Mouse (Mus musculus) forebrain, postnatal 0 days (tissue): ENCODE data around the gene Fyb. TPM values are rescaled to one million over a fixed set of nuclear protein-coding genes. Genes with fewer than 3 reads are reported as not detected.

Experiments
- ATAC-seq: fragments of 200-750 bp; cut with Nextera tagmentation; 2 replicates; pipeline ENCODE4 v1.8.0; 2017; ENCODE audit warnings: mild to moderate bottlenecking, moderate library complexity
- DNase-seq: peaks from one replicate; pipeline ENCODE4 v3.0.0-alpha.2; 2015
- H3K27ac ChIP-seq: fragments of 300-500 bp; sonication (generic); 2 replicates; pipeline ENCODE4 v1.5.1; 2014; ENCODE audit warnings: low read depth, mild to moderate bottlenecking, antibody characterized with exemption, low read length, moderate library complexity, mixed read lengths
- H3K27me3 ChIP-seq: fragments of 300-500 bp; sonication (generic); 2 replicates; pipeline ENCODE4 v1.6.1; 2014; ENCODE audit warnings: mild to moderate bottlenecking, low read length, mixed read lengths; ENCODE audit not compliant: insufficient read depth
- H3K36me3 ChIP-seq: fragments of 300-500 bp; sonication (generic); 2 replicates; pipeline ENCODE4 v1.6.1; 2014; ENCODE audit warnings: mild to moderate bottlenecking, moderate library complexity; ENCODE audit not compliant: insufficient read depth
- H3K4me1 ChIP-seq: fragments of 300-500 bp; sonication (generic); 2 replicates; pipeline ENCODE4 v1.6.1; 2014; ENCODE audit warnings: antibody characterized with exemption; ENCODE audit not compliant: insufficient read depth
- H3K4me2 ChIP-seq: fragments of 300-500 bp; sonication (generic); 2 replicates; pipeline ENCODE4 v1.6.1; 2014; ENCODE audit warnings: low read depth, mild to moderate bottlenecking, moderate library complexity
- H3K4me3 ChIP-seq: fragments of 300-500 bp; sonication (generic); 2 replicates; pipeline ENCODE4 v1.5.1; 2014; ENCODE audit warnings: low read depth, low read length, mixed read lengths
- H3K9ac ChIP-seq: fragments of 300-500 bp; sonication (generic); 2 replicates; pipeline ENCODE4 v1.6.1; 2014; ENCODE audit warnings: mild to moderate bottlenecking
- H3K9me3 ChIP-seq: fragments of 300-500 bp; sonication (generic); 2 replicates; pipeline ENCODE4 v1.6.1; 2016; ENCODE audit warnings: low read length
- CTCF ChIP-seq: sonication (generic); IDR thresholded peaks from 2 replicates; pipeline ENCODE4 v1.5.1; 2016; ENCODE audit warnings: antibody characterized with exemption, control low read depth, low read depth
- WGBS: fragments of 180-500 bp; shearing (Covaris S2); extraction: QIAGEN DNeasy Blood & Tissue Kit; methylation state at CpG from one replicate; pipeline ENCODE4 v1.1.7; 2014; 5-methylcytosine and 5-hydroxymethylcytosine counted together
- polyA plus RNA-seq: library from polyadenylated mRNA; unstranded; fragments of >200 nt; fragmentation: Nextera tagmentation; extraction: Ambion mirVana; gene quantifications from 2 replicates; pipeline ENCODE4 v1.2.1, GENCODE M21; 2015
- total RNA-seq: library from RNA; depleted of rRNA; stranded (reverse); fragments of >200 nt; gene quantifications from 2 replicates; pipeline ENCODE4 v1.2.3, GENCODE M21; 2014

Fyb gene
- total and polyA plus RNA-seq, 2 experiments from 2014 or later, result 0.95 to 2.2 TPM

- Histone ChIP-seq H3K4me3 (no peak overlapping the region), H3K9ac (no peak overlapping the region), H3K4me2 (no peak overlapping the region), H3K4me1 (no peaks in the 10 kb centered on the region), H3K36me3 (no peaks in the 10 kb centered on the region), H3K27me3 (no peaks in the 10 kb centered on the region), H3K9me3 (no peaks in the 10 kb centered on the region), H3K27ac (no peak overlapping the region)
- no peak for TF ChIP-seq CTCF
- no peak for DNase-seq
- no peak for ATAC-seq
- WGBS, result 86% methylated on average over 7 of the region's 7 CpGs
Measured at GRCm38 (mm10) chr15:6648757-6649403, 126.2 kb downstream of the Fyb start.

DNA sequence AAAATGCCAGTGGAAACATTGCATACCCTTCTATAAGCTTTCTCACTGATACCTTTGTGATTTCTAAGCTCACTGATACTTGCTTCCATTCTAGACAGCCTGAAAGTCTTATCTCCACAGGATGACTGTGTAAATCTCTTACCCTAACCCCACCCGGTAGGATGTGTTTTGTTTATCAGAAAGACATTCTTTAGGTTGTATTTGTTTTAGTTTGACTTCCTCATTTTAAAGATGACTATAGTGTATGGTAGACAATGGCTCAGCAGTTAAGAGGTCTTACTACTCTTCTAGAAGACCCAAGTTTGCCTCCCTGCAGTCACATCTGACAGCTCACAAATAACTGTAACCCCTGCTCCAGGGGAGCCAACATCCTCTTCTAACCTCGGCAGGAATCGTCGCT, 130.4 kb downstream of the Fyb start:
- 87% methylated on average over 4 of the region's 4 CpGs for WGBS
- ATAC-seq, result no peak

DNA sequence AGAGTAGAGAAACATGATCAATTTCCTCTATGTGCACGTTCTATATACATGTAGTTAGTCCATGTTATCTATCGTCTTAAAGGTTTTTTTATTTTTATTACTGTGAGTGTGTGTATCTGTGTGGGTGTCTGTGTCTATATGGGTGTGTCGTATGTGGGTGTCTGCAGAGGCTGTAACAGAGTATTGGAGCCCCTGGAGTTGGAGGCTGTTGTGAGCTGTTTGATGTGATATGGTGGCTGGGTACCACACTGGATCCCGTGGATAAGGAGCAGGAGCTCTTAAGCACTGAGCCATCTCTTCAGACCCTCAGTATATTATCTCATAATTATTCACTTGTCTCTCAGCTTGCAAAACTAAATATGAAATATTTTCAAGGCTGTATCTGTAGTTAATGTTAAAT, 135.4 kb downstream of the Fyb start:
- H3K9ac ChIP-seq, result no peak overlapping the region
- no peak overlapping the region for H3K27ac ChIP-seq
- no peak overlapping the region for H3K4me2 ChIP-seq
- H3K9me3 ChIP-seq, result no peaks in the 10 kb centered on the region
- H3K4me1 ChIP-seq, result no peaks in the 10 kb centered on the region
- DNase-seq, result no peak
- TF ChIP-seq CTCF, result no peak
- 94% methylated on average over 4 of the region's 4 CpGs for WGBS
- no peaks in the 10 kb centered on the region for H3K27me3 ChIP-seq
- no peak overlapping the region for H3K4me3 ChIP-seq
- H3K36me3 ChIP-seq, result no peaks in the 10 kb centered on the region
- ATAC-seq, result no peak

More for the DNA sequence above, 130.4 kb downstream of the Fyb start:
- H3K4me2 ChIP-seq, result no peak overlapping the region
- H3K27me3 ChIP-seq, result no peaks in the 10 kb centered on the region
- H3K9me3 ChIP-seq, result no peaks in the 10 kb centered on the region
- no peak overlapping the region for H3K4me3 ChIP-seq
- H3K27ac ChIP-seq, result no peak overlapping the region
- no peak for DNase-seq
- no peak for TF ChIP-seq CTCF
- no peaks in the 10 kb centered on the region for H3K36me3 ChIP-seq
- H3K4me1 ChIP-seq, result no peaks in the 10 kb centered on the region
- no peak overlapping the region for H3K9ac ChIP-seq

- Histone ChIP-seq H3K27ac (no peak overlapping the region), H3K9ac (no peak overlapping the region), H3K27me3 (no peaks in the 10 kb centered on the region), H3K36me3 (no peaks in the 10 kb centered on the region), H3K4me1 (no peaks in the 10 kb centered on the region), H3K4me3 (no peak overlapping the region), H3K4me2 (no peak overlapping the region), H3K9me3 (no peaks in the 10 kb centered on the region)
- WGBS, result 50% methylated on average over 3 of the region's 3 CpGs
- ATAC-seq (no peak), DNase-seq (no peak)
- TF ChIP-seq CTCF, result no peak
Measured at GRCm38 (mm10) chr15:6661951-6662350, 139.3 kb downstream of the Fyb start.

- H3K4me2 ChIP-seq, result no peak overlapping the region
- 51% methylated on average over 7 of the region's 7 CpGs for WGBS
Measured at GRCm38 (mm10) chr15:6663991-6664390, 141.3 kb downstream of the Fyb start.

DNA sequence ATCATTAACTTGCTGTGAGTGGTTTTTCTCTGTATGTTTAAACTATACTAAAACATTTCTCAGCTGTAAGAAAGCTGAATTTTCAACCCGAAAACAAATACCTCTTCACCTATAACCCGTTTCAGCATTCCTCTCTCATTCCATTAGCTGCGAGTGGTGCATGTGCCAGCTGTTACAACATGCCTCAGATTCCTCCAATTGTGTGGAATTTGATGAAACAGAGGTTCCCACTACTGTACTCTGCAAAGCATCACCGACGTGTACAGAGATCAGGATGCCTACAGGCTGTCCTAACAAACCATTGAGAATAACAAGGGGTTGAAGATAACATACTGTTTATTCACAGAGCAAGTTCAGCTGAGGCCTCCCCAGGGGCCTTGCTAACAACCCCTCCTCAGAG, 143.4 kb downstream of the Fyb start:
- no peak for TF ChIP-seq CTCF
- no peaks in the 10 kb centered on the region for H3K27me3 ChIP-seq
- H3K9ac ChIP-seq, result no peak overlapping the region
- no peak overlapping the region for H3K4me3 ChIP-seq
- H3K27ac ChIP-seq, result no peak overlapping the region
- H3K4me2 ChIP-seq, result no peak overlapping the region
- ATAC-seq (no peak), DNase-seq (no peak)
- WGBS, result 69% methylated on average over 5 of the region's 5 CpGs
- no peaks in the 10 kb centered on the region for H3K9me3 ChIP-seq
- no peaks in the 10 kb centered on the region for H3K4me1 ChIP-seq
- no peaks in the 10 kb centered on the region for H3K36me3 ChIP-seq

More at GRCm38 (mm10) chr15:6663991-6664390, 141.3 kb downstream of the Fyb start:
- ATAC-seq, result no peak
- H3K27ac ChIP-seq, result no peak overlapping the region
- no peak for TF ChIP-seq CTCF
- no peaks in the 10 kb centered on the region for H3K9me3 ChIP-seq
- H3K9ac ChIP-seq, result no peak overlapping the region
- H3K4me1 ChIP-seq, result no peaks in the 10 kb centered on the region
- DNase-seq, result no peak
- H3K4me3 ChIP-seq, result no peak overlapping the region
- H3K27me3 ChIP-seq, result no peaks in the 10 kb centered on the region
- no peaks in the 10 kb centered on the region for H3K36me3 ChIP-seq

DNA sequence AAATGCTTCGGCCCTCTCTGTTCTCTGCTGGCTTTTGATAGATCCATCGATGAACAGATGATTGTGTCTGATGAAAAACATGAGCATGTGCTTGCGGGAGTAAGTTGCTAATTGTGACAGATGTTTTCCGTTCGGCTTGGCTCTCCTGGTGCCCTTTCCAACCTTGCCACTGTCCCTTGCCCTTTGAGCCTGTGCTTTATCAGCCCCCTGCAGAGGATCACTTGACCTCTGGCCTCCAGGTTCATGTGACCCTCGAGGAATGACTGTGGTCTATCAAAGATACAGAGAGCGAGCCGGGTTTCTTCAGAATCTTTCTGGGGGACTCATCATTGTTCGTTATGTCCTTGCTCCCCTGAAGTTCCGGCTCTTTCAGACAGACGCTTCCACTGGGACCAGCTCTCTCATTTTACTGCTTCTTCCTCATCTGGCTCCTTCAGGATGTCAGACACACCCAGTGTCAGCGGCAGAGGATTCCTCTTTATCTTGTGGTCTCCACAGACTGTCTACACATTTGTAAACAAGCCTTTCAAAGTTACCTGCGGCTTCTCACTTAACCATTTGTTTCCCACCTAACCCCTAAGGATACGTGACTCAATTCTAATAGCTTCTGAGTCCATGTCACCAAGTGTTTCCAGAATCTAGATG, 146.3 kb downstream of the Fyb start:
- TF ChIP-seq CTCF, result no peak
- Histone ChIP-seq H3K4me3 (no peak overlapping the region), H3K27me3 (no peaks in the 10 kb centered on the region), H3K27ac (no peak overlapping the region), H3K9ac (no peak overlapping the region), H3K36me3 (no peaks in the 10 kb centered on the region), H3K4me1 (no peaks in the 10 kb centered on the region), H3K4me2 (no peak overlapping the region), H3K9me3 (no peaks in the 10 kb centered on the region)
- ATAC-seq, result no peak
- no peak for DNase-seq
- 54% methylated on average over 14 of the region's 14 CpGs for WGBS
